Mouse (Mus musculus) intestine, embryonic 15.5 days (tissue): Measurements from ENCODE around the gene Gm37240. TPM values are rescaled to one million over a fixed set of nuclear protein-coding genes. Genes with fewer than 3 reads are reported as not detected.

Experiments used
- ATAC-seq: fragments of 200-750 bp; cut with Nextera tagmentation; 2 replicates; pipeline ENCODE4 v1.8.0; 2017; ENCODE audit warnings: moderate TSS enrichment, moderate library complexity
- H3K27ac ChIP-seq: fragments of 300-500 bp; sonication (generic); 2 replicates; pipeline ENCODE4 v1.5.1; 2015; ENCODE audit warnings: mild to moderate bottlenecking, inconsistent platforms
- H3K27me3 ChIP-seq: fragments of 300-500 bp; sonication (generic); replicated peaks from 2 replicates; pipeline ENCODE4 v1.6.1; 2015; ENCODE audit warnings: inconsistent platforms
- H3K36me3 ChIP-seq: fragments of 300-500 bp; sonication (generic); 2 replicates; pipeline ENCODE4 v1.6.1; 2015; ENCODE audit warnings: inconsistent platforms
- H3K4me1 ChIP-seq: fragments of 300-500 bp; sonication (generic); replicated peaks from 2 replicates; pipeline ENCODE4 v1.6.1; 2015; ENCODE audit warnings: inconsistent platforms
- H3K4me2 ChIP-seq: fragments of 300-500 bp; sonication (generic); replicated peaks from 2 replicates; pipeline ENCODE4 v1.6.1; 2015; ENCODE audit warnings: mild to moderate bottlenecking, inconsistent platforms
- H3K4me3 ChIP-seq: fragments of 300-500 bp; sonication (generic); replicated peaks from 2 replicates; pipeline ENCODE4 v1.5.1; 2015; ENCODE audit warnings: inconsistent platforms
- H3K9ac ChIP-seq: fragments of 300-500 bp; sonication (generic); 2 replicates; pipeline ENCODE4 v1.6.1; 2015; ENCODE audit warnings: inconsistent platforms
- H3K9me3 ChIP-seq: fragments of 300-500 bp; sonication (generic); 2 replicates; pipeline ENCODE4 v1.6.1; 2016; ENCODE audit warnings: inconsistent platforms
- WGBS: fragments of 180-500 bp; shearing (Covaris S2); methylation state at CpG from one replicate; pipeline ENCODE4 v1.1.7; 2015; 5-methylcytosine and 5-hydroxymethylcytosine counted together
- polyA plus RNA-seq: library from polyadenylated mRNA; unstranded; fragments of >200 nt; fragmentation: Nextera tagmentation; extraction: Ambion mirVana; gene quantifications from 2 replicates; pipeline ENCODE4 v1.2.1, GENCODE M21; 2015

Gene Gm37240
- polyA plus RNA-seq, 1 experiment from 2014 or later, result 6.5 TPM

GRCm38 (mm10) chr3:84926140-84926539 is 961.2 kb downstream of the Gm37240 start:
- no peak for ATAC-seq
- Histone ChIP-seq H3K36me3 (no peaks in the 10 kb centered on the region), H3K9me3 (no peaks in the 10 kb centered on the region), H3K27ac (no peak overlapping the region), H3K9ac (no peak overlapping the region), H3K27me3 (no peaks in the 10 kb centered on the region), H3K4me1 (peaks cover 2% of the 10 kb centered on the region; the same call in 1 of the 2 replicates), H3K4me2 (no peak overlapping the region), H3K4me3 (no peak overlapping the region)
- 86% methylated on average over 5 of the region's 5 CpGs for WGBS

GRCm38 (mm10) chr3:84925229-84925628 is 962.1 kb downstream of the Gm37240 start:
- no peak overlapping the region for H3K27ac ChIP-seq
- peaks cover 2% of the 10 kb centered on the region; the same call in 1 of the 2 replicates for H3K4me1 ChIP-seq
- H3K9ac ChIP-seq, result no peak overlapping the region
- no peak for ATAC-seq
- H3K36me3 ChIP-seq, result no peaks in the 10 kb centered on the region
- no peaks in the 10 kb centered on the region for H3K27me3 ChIP-seq
- no peaks in the 10 kb centered on the region for H3K9me3 ChIP-seq
- 59% methylated on average over 4 of the region's 4 CpGs for WGBS
- H3K4me3 ChIP-seq, result no peak overlapping the region
- H3K4me2 ChIP-seq, result no peak overlapping the region

- H3K9ac ChIP-seq, result no peak overlapping the region
- peak; percentile 62 for ATAC-seq
- H3K4me1 ChIP-seq, result peaks cover 2% of the 10 kb centered on the region; the same call in 1 of the 2 replicates
- no peak overlapping the region for H3K4me2 ChIP-seq
- H3K9me3 ChIP-seq, result no peaks in the 10 kb centered on the region
- 64% methylated on average over 1 of the region's 1 CpGs for WGBS
- no peaks in the 10 kb centered on the region for H3K36me3 ChIP-seq
- no peak overlapping the region for H3K27ac ChIP-seq
- no peak overlapping the region for H3K4me3 ChIP-seq
- H3K27me3 ChIP-seq, result no peaks in the 10 kb centered on the region
These were observed 963.6 kb downstream of the Gm37240 start for GRCm38 (mm10) chr3:84923670-84924069.

- Histone ChIP-seq H3K4me2 (no peak overlapping the region), H3K4me3 (no peak overlapping the region), H3K9me3 (no peaks in the 10 kb centered on the region), H3K36me3 (no peaks in the 10 kb centered on the region), H3K4me1 (peaks cover 2% of the 10 kb centered on the region; the same call in 1 of the 2 replicates), H3K9ac (no peak overlapping the region), H3K27me3 (no peaks in the 10 kb centered on the region), H3K27ac (no peak overlapping the region)
- 74% methylated on average over 1 of the region's 1 CpGs for WGBS
- ATAC-seq, result 0 out of 2 replicates have a peak, but pooled peaks have one; percentile 25
These were observed 964.1 kb downstream of the Gm37240 start for GRCm38 (mm10) chr3:84923256-84923655.

GRCm38 (mm10) chr3:84921704-84922420 is 965.5 kb downstream of the Gm37240 start:
- Histone ChIP-seq H3K9me3 (no peaks in the 10 kb centered on the region), H3K36me3 (no peaks in the 10 kb centered on the region), H3K9ac (no peak overlapping the region), H3K4me3 (no peak overlapping the region), H3K4me2 (no peak overlapping the region), H3K27ac (no peak overlapping the region), H3K27me3 (no peaks in the 10 kb centered on the region), H3K4me1 (peaks cover 2% of the 10 kb centered on the region; the same call in 1 of the 2 replicates)
- 70% methylated on average over 6 of the region's 6 CpGs for WGBS
- ATAC-seq, result no peak

GRCm38 (mm10) chr3:84917903-84918679 is 969.2 kb downstream of the Gm37240 start:
- H3K27ac ChIP-seq, result no peak overlapping the region
- no peak overlapping the region for H3K4me2 ChIP-seq
- H3K4me3 ChIP-seq, result no peak overlapping the region
- WGBS, result 68% methylated on average over 9 of the region's 9 CpGs
- H3K9ac ChIP-seq, result no peak overlapping the region
- no peak for ATAC-seq
- no peaks in the 10 kb centered on the region for H3K4me1 ChIP-seq
- no peaks in the 10 kb centered on the region for H3K9me3 ChIP-seq
- H3K36me3 ChIP-seq, result no peaks in the 10 kb centered on the region
- H3K27me3 ChIP-seq, result no peaks in the 10 kb centered on the region

GRCm38 (mm10) chr3:84914284-84914683 is 973.0 kb downstream of the Gm37240 start:
- no peak overlapping the region for H3K27ac ChIP-seq
- no peaks in the 10 kb centered on the region for H3K4me1 ChIP-seq
- ATAC-seq, result no peak
- no peak overlapping the region for H3K4me3 ChIP-seq
- H3K9me3 ChIP-seq, result no peaks in the 10 kb centered on the region
- no peaks in the 10 kb centered on the region for H3K36me3 ChIP-seq
- H3K27me3 ChIP-seq, result no peaks in the 10 kb centered on the region
- H3K4me2 ChIP-seq, result no peak overlapping the region
- whole genome bisulfite sequencing, result 44% methylated on average over 1 of the region's 1 CpGs
- H3K9ac ChIP-seq, result no peak overlapping the region

- Histone ChIP-seq H3K36me3 (no peaks in the 10 kb centered on the region), H3K4me1 (no peaks in the 10 kb centered on the region), H3K9me3 (no peaks in the 10 kb centered on the region), H3K9ac (no peak overlapping the region), H3K27me3 (no peaks in the 10 kb centered on the region), H3K4me3 (no peak overlapping the region), H3K4me2 (no peak overlapping the region), H3K27ac (no peak overlapping the region)
- WGBS, result 39% methylated on average over 1 of the region's 1 CpGs
- ATAC-seq, result no peak
These were observed 980.8 kb downstream of the Gm37240 start for GRCm38 (mm10) chr3:84906528-84906927.

GRCm38 (mm10) chr3:84897952-84898351 is 989.4 kb downstream of the Gm37240 start:
- Histone ChIP-seq H3K4me3 (no peak overlapping the region), H3K4me1 (no peaks in the 10 kb centered on the region), H3K36me3 (no peaks in the 10 kb centered on the region), H3K9ac (no peak overlapping the region), H3K9me3 (no peaks in the 10 kb centered on the region), H3K27me3 (no peaks in the 10 kb centered on the region), H3K27ac (no peak overlapping the region), H3K4me2 (no peak overlapping the region)
- 55% methylated on average over 8 of the region's 8 CpGs for whole genome bisulfite sequencing
- 0 out of 2 replicates have a peak, but pooled peaks have one; percentile 47 for ATAC-seq

GRCm38 (mm10) chr3:84890983-84891382 is 996.3 kb downstream of the Gm37240 start:
- Histone ChIP-seq H3K27me3 (no peaks in the 10 kb centered on the region), H3K4me3 (no peak overlapping the region), H3K27ac (no peak overlapping the region), H3K36me3 (no peaks in the 10 kb centered on the region), H3K4me1 (no peaks in the 10 kb centered on the region), H3K4me2 (no peak overlapping the region), H3K9ac (no peak overlapping the region), H3K9me3 (no peaks in the 10 kb centered on the region)
- ATAC-seq, result no peak
- 94% methylated on average over 5 of the region's 5 CpGs for WGBS

GRCm38 (mm10) chr3:84889648-84890047 is 997.7 kb downstream of the Gm37240 start:
- H3K4me2 ChIP-seq, result no peak overlapping the region
- WGBS, result 29% methylated on average over 1 of the region's 1 CpGs
- H3K27me3 ChIP-seq, result no peaks in the 10 kb centered on the region
- H3K9me3 ChIP-seq, result no peaks in the 10 kb centered on the region
- no peak overlapping the region for H3K27ac ChIP-seq
- H3K9ac ChIP-seq, result no peak overlapping the region
- no peaks in the 10 kb centered on the region for H3K36me3 ChIP-seq
- ATAC-seq, result no peak
- H3K4me3 ChIP-seq, result no peak overlapping the region
- no peaks in the 10 kb centered on the region for H3K4me1 ChIP-seq

- ATAC-seq, result peak; percentile 59
- no peaks in the 10 kb centered on the region for H3K36me3 ChIP-seq
- 47% methylated on average over 11 of the region's 11 CpGs for WGBS
These were observed 1003.4 kb downstream of the Gm37240 start for GRCm38 (mm10) chr3:84883817-84884483.

More at GRCm38 (mm10) chr3:84883817-84884483, 1003.4 kb downstream of the Gm37240 start:
- H3K4me1 ChIP-seq, result peaks cover 5% of the 10 kb centered on the region; the same call in 1 of the 2 replicates
- H3K4me3 ChIP-seq, result no peak overlapping the region
- no peak overlapping the region for H3K9ac ChIP-seq
- H3K27me3 ChIP-seq, result no peaks in the 10 kb centered on the region
- no peaks in the 10 kb centered on the region for H3K9me3 ChIP-seq
- no peak overlapping the region for H3K4me2 ChIP-seq
- no peak overlapping the region for H3K27ac ChIP-seq
